Mouse (Mus musculus): Measurements from ENCODE around the gene Prkg2. TPM values are rescaled to one million over a fixed set of nuclear protein-coding genes. Genes with fewer than 3 reads are reported as not detected.

Prkg2 gene
- polyA plus RNA-seq, 1 experiment from 2014 or later: 1.8 TPM

DNA sequence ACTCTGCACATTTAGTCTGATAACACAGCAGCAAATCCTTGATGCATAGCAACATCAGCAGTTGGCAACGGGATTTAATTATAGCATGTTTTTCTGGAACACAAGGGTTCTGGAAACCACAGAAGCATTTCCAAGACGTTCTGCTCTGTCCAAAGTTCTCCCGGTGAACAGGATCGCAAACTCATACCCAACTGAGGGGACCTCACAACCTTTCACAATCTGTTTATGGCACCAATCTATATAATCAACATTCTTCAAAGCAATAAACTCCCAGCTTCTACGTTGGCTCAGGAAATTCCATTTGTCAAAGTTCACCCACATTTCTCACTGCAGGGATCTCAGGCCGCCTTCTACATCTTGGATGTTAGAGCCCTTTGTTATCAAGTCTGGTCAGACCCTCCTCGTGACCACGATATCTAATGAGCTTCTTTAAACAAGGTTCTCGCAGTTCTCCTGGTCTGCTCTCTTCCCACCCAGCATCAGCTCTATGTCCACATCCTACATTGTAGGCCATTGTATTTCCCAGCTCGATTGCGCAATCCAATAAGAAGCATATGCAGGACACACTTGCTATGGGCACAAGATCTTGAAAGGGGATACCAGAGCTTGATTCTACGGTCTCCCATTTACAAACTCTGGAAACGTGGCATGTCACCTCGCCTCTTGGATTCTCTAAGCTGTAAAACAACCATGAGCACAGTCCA lies 26.6 kb downstream of the Prkg2 start:
- H3K27me3 ChIP-seq: no peaks in the 10 kb centered on the region
- H3K4me2 ChIP-seq: no peak overlapping the region
- H3K36me3 ChIP-seq: no peaks in the 10 kb centered on the region
- no peak for ATAC-seq (replicated peaks; ENCODE audit: low FRiP score)
- no peaks in the 10 kb centered on the region for H3K4me1 ChIP-seq
- H3K27ac ChIP-seq: no peak overlapping the region
- H3K9me3 ChIP-seq (replicated peaks): no peaks in the 10 kb centered on the region
- no peak overlapping the region for H3K4me3 ChIP-seq (replicated peaks)
- H3K9ac ChIP-seq: no peak overlapping the region
- WGBS: 78% methylated on average over 14 of the region's 14 CpGs

DNA sequence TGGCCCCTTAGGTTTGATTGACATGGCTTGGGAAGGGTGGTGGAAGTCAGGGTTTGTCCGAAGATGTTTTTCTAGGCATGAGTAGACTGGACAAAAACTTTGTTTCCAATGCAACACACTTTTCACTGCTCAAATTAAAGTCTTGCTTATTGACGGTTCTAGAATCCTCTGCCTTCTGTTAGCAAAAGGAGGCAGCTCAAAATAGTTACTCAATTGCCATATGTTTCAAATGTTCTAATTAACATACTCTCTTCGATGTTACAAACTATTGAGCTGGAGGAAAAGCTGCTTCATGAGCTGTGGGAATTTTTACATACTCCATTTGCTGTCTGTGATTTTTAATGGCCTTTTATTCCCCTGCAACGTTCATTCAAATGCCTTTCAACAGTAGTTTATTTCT lies 39.0 kb downstream of the Prkg2 start:
- Histone ChIP-seq H3K27me3 (no peaks in the 10 kb centered on the region), H3K4me1 (no peaks in the 10 kb centered on the region), H3K36me3 (no peaks in the 10 kb centered on the region), H3K4me2 (no peak overlapping the region), H3K9me3 (replicated peaks) (no peaks in the 10 kb centered on the region), H3K9ac (no peak overlapping the region), H3K27ac (no peak overlapping the region), H3K4me3 (replicated peaks) (no peak overlapping the region)
- no peak for ATAC-seq (replicated peaks; ENCODE audit: low FRiP score)
- 69% methylated on average over 4 of the region's 4 CpGs for WGBS

DNA sequence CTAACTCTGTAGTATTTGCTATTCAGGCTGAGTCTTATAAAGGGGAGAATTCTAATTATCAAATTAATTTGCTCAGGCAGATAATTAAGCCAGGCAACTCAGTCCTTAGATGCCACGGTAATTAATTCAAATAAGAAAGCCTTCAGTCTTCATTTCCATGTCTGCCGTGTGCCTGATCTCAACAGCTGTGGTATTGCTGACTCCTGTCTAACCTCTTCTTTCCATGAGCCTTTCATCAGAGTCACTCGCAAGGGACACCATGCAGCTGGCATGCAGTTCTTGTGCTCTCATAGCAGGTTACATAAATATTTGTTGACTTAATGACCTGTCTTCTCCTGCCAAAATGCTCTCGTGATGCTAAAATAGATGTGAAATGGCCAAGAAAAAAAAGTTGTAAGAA lies 41.4 kb downstream of the Prkg2 start:
- no peak overlapping the region for H3K4me2 ChIP-seq
- H3K4me1 ChIP-seq: no peaks in the 10 kb centered on the region
- ATAC-seq (replicated peaks; ENCODE audit: low FRiP score): no peak
- no peaks in the 10 kb centered on the region for H3K27me3 ChIP-seq
- H3K27ac ChIP-seq: no peak overlapping the region
- no peak overlapping the region for H3K4me3 ChIP-seq (replicated peaks)
- no peak overlapping the region for H3K9ac ChIP-seq
- H3K36me3 ChIP-seq: no peaks in the 10 kb centered on the region
- WGBS: 38% methylated on average over 4 of the region's 4 CpGs
- no peaks in the 10 kb centered on the region for H3K9me3 ChIP-seq (replicated peaks)

DNA sequence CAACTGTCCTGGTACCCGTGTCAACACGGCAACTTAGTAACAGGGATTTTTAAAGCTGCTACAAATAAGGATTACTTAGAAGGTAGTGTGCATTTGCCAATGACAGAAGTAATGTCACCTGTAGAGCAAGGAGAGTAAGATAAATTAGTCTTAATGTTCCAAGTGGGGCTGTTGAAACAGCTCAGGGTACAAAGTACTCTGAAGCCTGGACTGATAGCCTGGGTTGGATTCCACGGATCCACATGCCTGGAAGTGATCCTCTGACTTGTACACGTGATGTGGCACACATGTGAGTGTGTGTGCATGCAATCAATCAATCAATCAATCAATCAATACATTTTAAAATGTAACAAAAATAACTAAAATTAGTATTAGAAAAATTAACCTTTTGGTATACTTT lies 45.6 kb downstream of the Prkg2 start:
- 80% methylated on average over 4 of the region's 4 CpGs for WGBS
- H3K4me3 ChIP-seq (replicated peaks): no peak overlapping the region
- ATAC-seq (replicated peaks; ENCODE audit: low FRiP score): no peak

DNA sequence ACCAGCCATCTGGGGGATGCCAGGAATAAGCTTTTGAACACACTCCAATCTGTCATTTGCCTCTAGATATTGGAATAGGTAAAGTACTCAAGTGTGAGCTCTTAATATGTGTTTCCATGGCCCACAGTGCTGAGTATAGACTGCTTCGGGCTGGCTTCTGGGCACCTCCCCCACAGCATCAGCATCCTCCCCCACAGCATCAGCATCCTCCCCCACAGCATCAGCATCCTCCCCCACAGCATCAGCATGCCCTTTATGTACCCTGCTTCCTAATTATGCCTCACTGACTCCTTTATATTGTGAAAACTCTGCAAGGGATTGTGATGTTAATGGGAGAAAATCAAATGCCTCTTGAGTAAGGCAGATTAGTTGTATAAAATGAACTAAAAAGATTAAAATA lies 49.5 kb downstream of the Prkg2 start:
- WGBS: 41% methylated on average over 1 of the region's 1 CpGs
- no peak overlapping the region for H3K4me3 ChIP-seq (replicated peaks)
- no peak overlapping the region for H3K4me2 ChIP-seq
- no peaks in the 10 kb centered on the region for H3K27me3 ChIP-seq
- no peaks in the 10 kb centered on the region for H3K36me3 ChIP-seq
- no peak overlapping the region for H3K27ac ChIP-seq
- H3K9ac ChIP-seq: no peak overlapping the region
- peaks cover 6% of the 10 kb centered on the region; the same call in 1 of the 2 replicates for H3K4me1 ChIP-seq
- no peak for ATAC-seq (replicated peaks; ENCODE audit: low FRiP score)
- no peaks in the 10 kb centered on the region for H3K9me3 ChIP-seq (replicated peaks)

More for the DNA sequence above, 45.6 kb downstream of the Prkg2 start:
- Histone ChIP-seq H3K4me2 (no peak overlapping the region), H3K9ac (no peak overlapping the region), H3K9me3 (replicated peaks) (no peaks in the 10 kb centered on the region), H3K4me1 (no peaks in the 10 kb centered on the region), H3K27me3 (no peaks in the 10 kb centered on the region), H3K27ac (no peak overlapping the region), H3K36me3 (no peaks in the 10 kb centered on the region)

DNA sequence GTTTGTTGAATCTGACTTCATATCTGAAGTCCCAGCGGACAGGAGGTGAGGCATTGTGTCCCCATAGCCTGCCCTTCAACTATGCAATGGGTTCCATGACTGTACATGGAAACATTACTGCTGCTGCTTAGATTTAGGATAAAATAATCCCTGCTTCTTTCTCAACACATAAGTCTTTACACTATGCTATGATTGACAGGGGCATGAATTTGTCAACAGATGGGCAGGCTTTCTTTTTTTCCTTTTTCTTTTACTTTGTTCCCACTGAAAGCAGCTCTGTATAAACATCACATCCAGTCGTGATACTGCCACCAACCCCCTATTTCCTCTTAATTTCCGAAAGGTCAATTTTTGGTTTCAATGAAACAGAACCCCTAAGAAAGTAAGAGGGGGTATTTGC lies 50.0 kb downstream of the Prkg2 start:
- H3K27me3 ChIP-seq: no peaks in the 10 kb centered on the region
- no peak overlapping the region for H3K4me3 ChIP-seq (replicated peaks)
- H3K27ac ChIP-seq: no peak overlapping the region
- no peaks in the 10 kb centered on the region for H3K36me3 ChIP-seq
- H3K9ac ChIP-seq: no peak overlapping the region
- WGBS: 73% methylated on average over 3 of the region's 3 CpGs
- no peak for ATAC-seq (replicated peaks; ENCODE audit: low FRiP score)
- H3K4me2 ChIP-seq: no peak overlapping the region
- peaks cover 6% of the 10 kb centered on the region; the same call in 1 of the 2 replicates for H3K4me1 ChIP-seq
- no peaks in the 10 kb centered on the region for H3K9me3 ChIP-seq (replicated peaks)

DNA sequence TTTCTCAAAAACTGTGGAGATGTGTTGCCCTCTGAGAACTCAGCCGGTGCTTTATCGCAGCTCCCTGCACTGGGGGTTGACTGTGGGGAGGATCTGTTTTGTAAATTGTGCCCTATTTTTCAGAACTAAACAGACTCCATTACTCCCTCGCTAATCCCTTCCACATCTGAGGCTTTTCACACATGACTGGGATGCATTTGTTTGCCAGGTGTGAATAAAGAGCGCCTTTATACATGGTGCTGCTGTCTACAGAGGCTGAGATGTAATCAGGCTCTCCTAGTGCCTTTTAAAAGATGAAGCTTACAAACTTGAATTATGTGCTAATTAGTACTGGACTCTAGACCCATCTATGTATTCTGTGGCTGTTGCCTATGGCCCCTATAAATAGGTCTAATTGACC lies 50.7 kb downstream of the Prkg2 start:
- no peaks in the 10 kb centered on the region for H3K9me3 ChIP-seq (replicated peaks)
- H3K27me3 ChIP-seq: no peaks in the 10 kb centered on the region
- H3K4me2 ChIP-seq: no peak overlapping the region
- no peak overlapping the region for H3K9ac ChIP-seq
- no peaks in the 10 kb centered on the region for H3K36me3 ChIP-seq
- no peak for ATAC-seq (replicated peaks; ENCODE audit: low FRiP score)
- H3K27ac ChIP-seq: no peak overlapping the region
- WGBS: 40% methylated on average over 4 of the region's 4 CpGs
- peaks cover 6% of the 10 kb centered on the region; the same call in 1 of the 2 replicates for H3K4me1 ChIP-seq
- no peak overlapping the region for H3K4me3 ChIP-seq (replicated peaks)

DNA sequence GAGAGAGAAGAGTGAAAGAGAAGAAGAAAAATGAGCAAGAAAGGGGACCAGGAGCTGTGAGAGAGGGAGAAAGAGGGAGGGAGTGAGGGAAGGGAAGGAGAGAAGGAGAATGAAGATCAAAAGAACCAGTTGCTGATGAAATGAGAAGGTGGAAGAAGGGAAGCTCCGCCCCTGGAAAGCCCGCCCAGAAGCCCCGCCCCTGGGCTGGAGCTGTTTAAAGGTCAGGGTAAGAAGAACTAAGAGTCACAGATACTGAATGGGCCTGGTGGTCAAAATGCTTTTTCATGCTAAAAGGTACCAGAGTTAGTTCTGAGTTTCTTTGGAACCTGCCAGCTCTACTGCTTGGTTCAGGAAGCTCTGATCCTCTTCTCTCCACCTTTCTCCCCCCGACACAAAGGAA lies 51.1 kb downstream of the Prkg2 start:
- Histone ChIP-seq H3K9ac (no peak overlapping the region), H3K27ac (no peak overlapping the region), H3K4me2 (no peak overlapping the region), H3K27me3 (no peaks in the 10 kb centered on the region), H3K36me3 (no peaks in the 10 kb centered on the region), H3K4me1 (peaks cover 6% of the 10 kb centered on the region; the same call in 1 of the 2 replicates), H3K4me3 (replicated peaks) (no peak overlapping the region), H3K9me3 (replicated peaks) (no peaks in the 10 kb centered on the region)
- no peak for ATAC-seq (replicated peaks; ENCODE audit: low FRiP score)
- 40% methylated on average over 4 of the region's 4 CpGs for WGBS

DNA sequence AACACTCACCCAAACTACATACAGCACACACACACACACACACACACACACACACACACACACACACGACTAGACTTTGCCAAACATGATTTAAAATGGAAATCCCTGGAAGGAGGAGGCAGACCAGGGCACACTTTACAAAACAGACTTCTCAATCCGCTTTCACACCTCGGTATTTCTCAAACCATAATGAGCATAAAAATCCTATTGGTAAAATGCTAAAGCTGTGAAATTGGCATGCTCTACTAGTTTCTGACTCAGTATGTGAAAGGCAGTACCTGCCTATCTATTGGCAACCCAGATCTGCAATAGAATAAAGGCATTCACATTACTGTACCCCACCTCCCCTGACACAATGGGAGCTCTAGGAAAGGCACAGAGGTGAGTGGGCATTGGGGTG lies 52.1 kb downstream of the Prkg2 start:
- no peaks in the 10 kb centered on the region for H3K36me3 ChIP-seq
- H3K27ac ChIP-seq: no peak overlapping the region
- H3K4me3 ChIP-seq (replicated peaks): no peak overlapping the region
- peaks cover 6% of the 10 kb centered on the region; the same call in 1 of the 2 replicates for H3K4me1 ChIP-seq
- ATAC-seq (replicated peaks; ENCODE audit: low FRiP score): no peak
- H3K9ac ChIP-seq: no peak overlapping the region
- H3K4me2 ChIP-seq: no peak overlapping the region
- H3K9me3 ChIP-seq (replicated peaks): no peaks in the 10 kb centered on the region
- WGBS: 88% methylated on average over 3 of the region's 3 CpGs
- H3K27me3 ChIP-seq: no peaks in the 10 kb centered on the region

DNA sequence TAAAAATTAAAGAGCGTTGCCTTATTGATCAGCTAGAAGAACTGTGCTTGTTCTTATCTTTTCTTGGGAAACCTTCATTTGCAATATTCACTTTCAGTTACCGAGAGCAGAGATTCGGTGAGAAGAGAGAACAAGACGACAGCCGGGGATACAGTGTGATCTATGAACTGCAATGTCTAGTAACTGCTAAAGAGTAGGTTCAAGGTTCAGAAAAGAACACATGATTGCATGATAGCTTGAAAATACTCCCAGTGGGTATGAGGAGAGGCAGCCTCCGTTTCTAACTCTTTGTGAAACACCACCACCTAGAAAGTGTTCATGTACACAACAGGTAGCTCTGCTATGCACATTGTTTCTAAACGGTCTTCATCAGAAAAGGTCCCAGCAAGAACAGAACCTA lies 55.8 kb downstream of the Prkg2 start:
- H3K9me3 ChIP-seq (replicated peaks): no peaks in the 10 kb centered on the region
- no peak overlapping the region for H3K4me3 ChIP-seq (replicated peaks)
- no peaks in the 10 kb centered on the region for H3K27me3 ChIP-seq
- H3K9ac ChIP-seq: no peak overlapping the region
- no peaks in the 10 kb centered on the region for H3K36me3 ChIP-seq
- ATAC-seq (replicated peaks; ENCODE audit: low FRiP score): no peak
- 88% methylated on average over 7 of the region's 7 CpGs for WGBS
- peaks cover 4% of the 10 kb centered on the region; the same call in 1 of the 2 replicates for H3K4me1 ChIP-seq
- no peak overlapping the region for H3K27ac ChIP-seq
- no peak overlapping the region for H3K4me2 ChIP-seq

DNA sequence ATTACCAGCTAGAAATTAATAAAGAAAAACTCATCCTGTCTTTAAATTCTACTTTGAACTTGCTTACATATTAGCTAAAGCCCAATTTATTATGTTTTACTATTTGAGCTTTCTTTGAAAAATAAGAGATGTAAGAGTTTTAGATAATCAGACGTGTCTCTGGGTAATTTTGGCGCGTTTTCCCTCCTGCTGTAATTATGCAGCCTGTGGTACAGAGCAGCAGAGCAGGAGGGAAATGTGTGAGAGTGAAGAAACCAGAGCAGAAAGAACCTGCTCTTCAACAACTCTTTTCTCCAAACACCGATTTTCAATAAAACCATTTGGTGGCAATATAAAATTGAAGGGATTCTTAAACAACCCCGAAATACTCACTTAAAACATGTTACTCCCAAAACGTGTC lies 58.8 kb downstream of the Prkg2 start:
- Histone ChIP-seq H3K4me3 (replicated peaks) (no peak overlapping the region), H3K27ac (no peak overlapping the region), H3K36me3 (no peaks in the 10 kb centered on the region), H3K9ac (no peak overlapping the region), H3K4me2 (no peak overlapping the region), H3K9me3 (replicated peaks) (no peaks in the 10 kb centered on the region), H3K4me1 (no peaks in the 10 kb centered on the region), H3K27me3 (no peaks in the 10 kb centered on the region)
- 80% methylated on average over 6 of the region's 6 CpGs for WGBS
- ATAC-seq (replicated peaks; ENCODE audit: low FRiP score): no peak

DNA sequence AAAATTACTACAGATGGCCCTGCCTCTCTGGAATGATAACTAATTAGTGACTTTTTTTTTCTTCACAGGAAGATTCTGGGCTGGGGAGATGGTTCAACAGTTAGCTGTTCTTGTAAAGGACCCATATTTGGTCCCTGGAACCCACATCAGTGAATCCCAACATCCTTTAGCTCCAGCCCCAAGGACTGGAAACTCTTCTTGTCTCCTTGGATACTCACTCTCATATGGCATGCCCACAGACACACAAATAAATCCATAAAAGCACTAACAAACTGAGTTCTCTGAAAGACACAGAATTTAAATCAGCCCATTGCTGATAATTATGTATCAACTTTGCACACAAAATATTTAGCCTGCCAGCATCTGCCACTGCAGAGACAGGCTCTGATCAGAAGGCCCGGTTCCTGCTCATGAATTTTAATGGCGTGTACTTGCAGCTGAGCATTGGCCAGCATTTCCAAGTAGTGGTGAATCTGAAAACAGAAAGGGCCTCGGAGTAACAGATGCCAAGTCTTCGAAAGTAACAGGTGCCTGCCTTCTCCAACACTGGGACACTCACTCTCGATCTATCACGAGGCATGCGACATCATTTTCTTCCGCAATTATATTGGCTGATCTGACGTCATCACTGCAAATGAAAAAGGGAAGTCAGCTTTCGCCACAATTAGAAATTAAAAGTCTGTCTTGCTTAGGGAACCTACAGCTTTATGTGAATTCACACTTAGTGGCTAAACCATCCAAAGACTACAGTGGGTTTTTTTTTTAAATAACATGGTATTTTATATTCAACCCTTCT lies 61.1 kb downstream of the Prkg2 start:
- no peaks in the 10 kb centered on the region for H3K9me3 ChIP-seq (replicated peaks)
- H3K9ac ChIP-seq: no peak overlapping the region
- no peak overlapping the region for H3K4me3 ChIP-seq (replicated peaks)
- H3K27me3 ChIP-seq: no peaks in the 10 kb centered on the region
- 86% methylated on average over 10 of the region's 10 CpGs for whole genome bisulfite sequencing
- no peak overlapping the region for H3K27ac ChIP-seq
- H3K4me2 ChIP-seq: no peak overlapping the region
- H3K36me3 ChIP-seq: no peaks in the 10 kb centered on the region
- no peak for ATAC-seq (replicated peaks; ENCODE audit: low FRiP score)
- H3K4me1 ChIP-seq: no peaks in the 10 kb centered on the region
